Mouse (Mus musculus): ENCODE data around the gene Scnn1b. TPM values are rescaled to one million over a fixed set of nuclear protein-coding genes. Genes with fewer than 3 reads are reported as not detected.

The Scnn1b gene
- total RNA-seq, 4 experiments from 2014 or later: not detected

- no peak for DNase-seq (ENCODE audit: low spot score in 2 of 2)
Measured at GRCm38 (mm10) chr7:121966169-121966568, 101.3 kb downstream of the Scnn1b start.

Other genes starting within 250 kb of the Scnn1b start
- 10 to 100 TPM; 56.0 to 73.7 (median 67.4) TPM for gene Usp31, start 157.8 kb upstream of the Scnn1b start, total RNA-seq (2022)
- gene Scnn1g, start 130.6 kb upstream of the Scnn1b start, total RNA-seq (2022): under 1 TPM; 0.21 to 0.38 (median 0.30) TPM
- gene Cog7, start 116.7 kb downstream of the Scnn1b start, total RNA-seq (2022): 10 to 100 TPM; 45.4 to 51.0 (median 48.1) TPM
- 10 to 100 TPM; 30.4 to 37.7 (median 35.3) TPM for gene Gga2, start 156.2 kb downstream of the Scnn1b start, total RNA-seq (2022)
- 10 to 100 TPM; 50.2 to 58.3 (median 51.9) TPM for gene Ubfd1, start 202.1 kb downstream of the Scnn1b start, total RNA-seq (2022)
- gene Ears2, start 202.2 kb downstream of the Scnn1b start, total RNA-seq (2022): 1 to 10 TPM; 7.1 to 8.4 (median 7.9) TPM
- gene Ndufab1, start 236.8 kb downstream of the Scnn1b start, total RNA-seq (2022): 100 to 1,000 TPM; 243 to 272 (median 259) TPM